Mouse (Mus musculus) lung, postnatal 0 days (tissue): ENCODE data around the gene Gnaq. TPM values are rescaled to one million over a fixed set of nuclear protein-coding genes. Genes with fewer than 3 reads are reported as not detected.

Experiments used
- ATAC-seq: fragments of 200-750 bp; cut with Nextera tagmentation; 2 replicates; pipeline ENCODE4 v1.8.0; 2017; ENCODE audit warnings: moderate library complexity
- DNase-seq: peaks from one replicate; pipeline ENCODE4 v3.0.0-alpha.2; 2016; ENCODE audit warnings: low spot score
- H3K27ac ChIP-seq: fragments of 300-500 bp; sonication (generic); 2 replicates; pipeline ENCODE4 v1.5.1; 2014; ENCODE audit warnings: antibody characterized with exemption, mild to moderate bottlenecking, low read length, mixed read lengths
- H3K27me3 ChIP-seq: fragments of 300-500 bp; sonication (generic); replicated peaks from 2 replicates; pipeline ENCODE4 v1.6.1; 2014; ENCODE audit warnings: low read length, mixed read lengths; ENCODE audit not compliant: insufficient read depth
- H3K36me3 ChIP-seq: fragments of 300-500 bp; sonication (generic); 2 replicates; pipeline ENCODE4 v1.6.1; 2014; ENCODE audit warnings: low read length, mixed read lengths; ENCODE audit not compliant: insufficient read depth
- H3K4me1 ChIP-seq: fragments of 300-500 bp; sonication (generic); 2 replicates; pipeline ENCODE4 v1.6.1; 2014; ENCODE audit warnings: antibody characterized with exemption, low read depth, low read length, mixed read lengths; ENCODE audit not compliant: insufficient read depth
- H3K4me2 ChIP-seq: fragments of 300-500 bp; sonication (generic); replicated peaks from 2 replicates; pipeline ENCODE4 v1.6.1; 2014; ENCODE audit warnings: low read depth, mild to moderate bottlenecking, low read length, moderate library complexity, mixed read lengths
- H3K4me3 ChIP-seq: fragments of 300-500 bp; sonication (generic); 2 replicates; pipeline ENCODE4 v1.5.1; 2014; ENCODE audit warnings: low read depth, low read length
- H3K9ac ChIP-seq: fragments of 300-500 bp; sonication (generic); replicated peaks from 2 replicates; pipeline ENCODE4 v1.6.1; 2014; ENCODE audit warnings: low read depth, mild to moderate bottlenecking
- H3K9me3 ChIP-seq: fragments of 300-500 bp; sonication (generic); 2 replicates; pipeline ENCODE4 v1.6.1; 2016; ENCODE audit warnings: low read length, mixed read lengths
- CTCF ChIP-seq: IDR thresholded peaks from 2 replicates; pipeline ENCODE4 v1.5.1; 2016; ENCODE audit warnings: antibody characterized with exemption, mild to moderate bottlenecking
- EP300 ChIP-seq: IDR thresholded peaks from 2 replicates; pipeline ENCODE4 v1.6.1; 2016; ENCODE audit warnings: antibody characterized with exemption, mild to moderate bottlenecking, control low read depth
- WGBS: fragments of 180-500 bp; shearing (Covaris S2); extraction: QIAGEN DNeasy Blood & Tissue Kit; methylation state at CpG from one replicate; pipeline ENCODE4 v1.1.7; 2014; 5-methylcytosine and 5-hydroxymethylcytosine counted together
- microRNA-seq: library from miRNA; unstranded; fragments of <30 nt; microRNA quantifications from one replicate; pipeline ENCODE4, GENCODE M21; 2016
- polyA plus RNA-seq: library from polyadenylated mRNA; unstranded; fragments of >200 nt; fragmentation: Nextera tagmentation; extraction: Ambion mirVana; gene quantifications from 2 replicates; pipeline ENCODE4 v1.2.1, GENCODE M21; 2015

Gene Gnaq
- polyA plus RNA-seq, 1 experiment from 2014 or later = 27.6 TPM

GRCm38 (mm10) chr19:16431368-16431767 is 298.7 kb downstream of the Gnaq start:
- no peak for DNase-seq
- Histone ChIP-seq H3K9me3 (no peaks in the 10 kb centered on the region), H3K27ac (no peak overlapping the region), H3K4me1 (peaks cover 14% of the 10 kb centered on the region), H3K36me3 (no peaks in the 10 kb centered on the region), H3K4me2 (no peak overlapping the region), H3K9ac (no peak overlapping the region), H3K27me3 (no peaks in the 10 kb centered on the region), H3K4me3 (no peak overlapping the region)
- WGBS = 83% methylated on average over 8 of the region's 8 CpGs
- ATAC-seq = no peak
- TF ChIP-seq CTCF (no peak), EP300 (no peak)

GRCm38 (mm10) chr19:16434879-16435278 is 302.2 kb downstream of the Gnaq start:
- DNase-seq (peak; percentile 85), ATAC-seq (peak; percentile 52)
- Histone ChIP-seq H3K9ac (no peak overlapping the region), H3K27ac (peak overlapping the region; percentile 26; the same call in 1 of the 2 replicates), H3K4me1 (peaks cover 14% of the 10 kb centered on the region), H3K4me2 (peak overlapping the region; percentile 90), H3K27me3 (no peaks in the 10 kb centered on the region), H3K4me3 (peak overlapping the region; percentile 43), H3K36me3 (no peaks in the 10 kb centered on the region), H3K9me3 (no peaks in the 10 kb centered on the region)
- TF ChIP-seq CTCF = peak; percentile 74
- TF ChIP-seq EP300 = no peak
- 3% methylated on average over 9 of the region's 9 CpGs for WGBS

DNA sequence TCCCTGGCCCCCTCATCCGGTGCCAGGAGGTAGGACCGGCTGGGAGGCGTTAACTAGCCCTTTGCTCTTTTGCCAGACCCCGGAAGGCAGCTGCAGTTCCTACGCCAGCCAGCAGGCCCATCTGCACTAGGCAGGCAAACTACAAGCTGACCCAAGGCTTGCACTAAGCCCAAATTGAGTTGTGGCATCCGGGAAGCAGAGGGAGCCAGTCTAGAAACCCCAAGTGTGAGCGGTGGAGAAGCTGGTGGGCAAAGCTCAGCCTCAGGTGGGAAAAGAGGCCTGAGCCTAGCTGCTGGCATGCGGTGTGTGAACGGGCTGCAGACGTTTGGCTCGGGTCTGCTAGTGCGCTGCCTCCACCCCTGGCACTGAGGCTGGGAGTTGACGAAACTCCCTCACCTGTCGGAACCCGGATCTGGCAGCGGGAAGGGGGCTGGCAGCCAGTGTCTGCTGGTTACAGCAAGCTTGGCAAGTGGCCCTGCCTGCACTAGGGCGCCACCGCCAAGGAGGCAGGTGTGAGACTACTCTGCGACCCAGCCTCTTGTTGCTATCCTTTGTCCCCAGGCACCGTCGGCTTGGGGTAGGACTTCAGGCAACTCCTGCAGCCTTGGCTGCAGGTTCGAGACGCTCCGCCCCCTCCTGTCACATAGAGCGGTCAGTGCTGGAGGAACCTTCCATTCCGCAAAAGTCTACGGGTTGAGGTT is 303.1 kb downstream of the Gnaq start, which contains the start of gene Gna14:
Gna14 (plus strand) TSS at position 232 of the 701 bp plus-strand sequence.
- Histone ChIP-seq H3K4me1 (peaks cover 14% of the 10 kb centered on the region), H3K4me2 (peak within 1 kb of the TSS; percentile 90), H3K27me3 (no peaks in the 10 kb centered on the region), H3K4me3 (peak within 1 kb of the TSS; percentile 43), H3K9ac (peak within 1 kb of the TSS; percentile 33), H3K36me3 (no peaks in the 10 kb centered on the region), H3K27ac (peak within 1 kb of the TSS; percentile 26), H3K9me3 (no peaks in the 10 kb centered on the region)
- WGBS = under 1% methylated on average over 27 of the region's 27 CpGs
- TF ChIP-seq CTCF (peak; percentile 87), EP300 (no peak)
- DNase-seq = peak; percentile 79
- ATAC-seq = peak; percentile 80

DNA sequence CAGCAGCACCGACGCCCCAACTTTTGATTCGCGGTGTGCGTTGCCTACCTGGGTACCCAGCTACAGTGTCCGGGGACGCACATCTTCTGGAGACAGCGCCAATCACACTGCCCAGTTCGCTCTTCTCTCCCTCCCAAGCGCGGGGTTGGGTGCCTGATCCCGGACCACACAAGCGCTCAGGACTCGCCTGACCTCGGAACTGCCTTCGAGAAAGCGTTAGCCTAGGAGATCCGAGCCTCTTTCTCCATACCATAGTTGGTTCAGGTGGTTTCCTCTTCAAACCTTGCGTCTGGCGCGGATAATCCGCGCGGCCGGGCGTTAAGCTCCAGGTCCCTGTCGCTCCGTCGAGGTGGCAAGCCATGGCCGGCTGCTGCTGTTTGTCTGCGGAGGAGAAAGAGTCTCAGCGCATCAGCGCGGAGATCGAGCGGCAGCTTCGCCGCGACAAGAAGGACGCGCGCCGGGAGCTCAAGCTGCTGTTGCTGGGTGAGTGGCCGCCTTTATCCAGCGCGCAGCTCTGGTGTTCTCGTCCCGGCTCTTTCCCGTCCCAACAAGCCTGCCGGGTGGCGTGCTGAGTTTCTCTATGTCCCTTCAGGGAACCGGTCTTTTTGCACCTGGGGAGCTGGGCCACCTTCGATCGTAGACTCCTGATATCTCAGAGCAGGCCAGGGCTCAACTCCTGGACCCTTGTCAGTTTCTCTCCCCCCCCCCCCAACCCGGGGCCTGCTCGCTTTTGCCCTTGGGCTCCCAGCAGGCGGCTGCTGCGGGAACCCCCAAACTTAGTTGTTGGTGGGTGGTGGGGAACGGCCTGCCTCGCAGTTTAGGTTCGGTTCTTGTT is 303.9 kb downstream of the Gnaq start:
- TF ChIP-seq EP300 (no peak), CTCF (no peak)
- Histone ChIP-seq H3K9ac (peak overlapping the region; percentile 33), H3K27ac (peak overlapping the region; percentile 26; the same call in 1 of the 2 replicates), H3K4me3 (peak overlapping the region; percentile 43), H3K27me3 (no peaks in the 10 kb centered on the region), H3K9me3 (no peaks in the 10 kb centered on the region), H3K36me3 (no peaks in the 10 kb centered on the region), H3K4me2 (peak overlapping the region; percentile 90), H3K4me1 (peaks cover 14% of the 10 kb centered on the region)
- peak; percentile 3; the same call in 1 of the 2 replicates for ATAC-seq
- no peak for DNase-seq
- 4% methylated on average over 61 of the region's 61 CpGs for WGBS

Small RNAs within 50 kb of the gene (microRNA-seq; reads per million reads assigned to microRNA genes)
- gene Mir496b = not detected

Other genes starting within 250 kb of the Gnaq start
- 35.2 and 47.8 TPM in 2 replicates for gene Psat1, start 185.5 kb upstream of the Gnaq start, polyA plus RNA-seq
- 10.4 and 12.3 TPM in 2 replicates for gene Cep78, start 147.8 kb upstream of the Gnaq start, polyA plus RNA-seq